ENCODE assay signal across 8 mouse cellular contexts in genomic region chr1:184737876-184738479, GRCm38 (mm10). TPM values are rescaled to one million over a fixed set of nuclear protein-coding genes. Genes with fewer than 3 reads are reported as not detected.
A peak's percentile ranks its signal among the peaks of the same experiment; 100 is the strongest.
DNase-seq lines count a peak whose midpoint lies in the region; ATAC-seq and TF ChIP-seq lines count a peak whose summit lies in the region.

No protein-coding gene starts in this region.

- peaks cover under 1% of the 10 kb centered on the region; the same call in 1 of the 2 replicates for H3K4me1 ChIP-seq in forebrain, embryonic 12.5 days
- peaks cover 3% of the 10 kb centered on the region; the same call in 1 of the 2 replicates for H3K4me1 ChIP-seq in hindbrain, embryonic 16.5 days (ENCODE audit: control insufficient read depth, insufficient read depth, low read depth, low read length)
- no peaks in the 10 kb centered on the region for H3K4me1 ChIP-seq in liver, adult 2 months (ENCODE audit: control insufficient read depth, insufficient read depth, low read length)

- no peak overlapping the region for H3K27ac ChIP-seq in forebrain, embryonic 12.5 days
- no peak overlapping the region for H3K27ac ChIP-seq in hindbrain, embryonic 16.5 days (ENCODE audit: low read depth, low read length)
- H3K27ac ChIP-seq in liver, adult 2 months (replicated peaks; ENCODE audit: insufficient read depth, low read depth, low read length) = no peak overlapping the region

- H3K4me2 ChIP-seq in forebrain, embryonic 12.5 days = no peak overlapping the region
- no peak overlapping the region for H3K4me2 ChIP-seq in hindbrain, embryonic 16.5 days (ENCODE audit: low read length)

- TF ChIP-seq POLR2A in liver, adult 2 months (IDR thresholded peaks at IDR 0.05; ENCODE audit: extremely low read depth, insufficient read depth, low read length) = no peak

- peak; percentile 38 for DNase-seq in ovary, postnatal 14 days (ENCODE audit: low spot score)
- no peak for DNase-seq in ovary, postnatal 10 days (ENCODE audit: low spot score)
- DNase-seq in liver, adult 2 months (ENCODE audit: extremely low read depth, low read depth, low spot score) = peak; percentile 38
- DNase-seq in naive thymus-derived CD4-positive, alpha-beta T cell, adult 2 months (ENCODE audit: low read depth) = peak; percentile 60
- no peak for DNase-seq in Muller cell, postnatal 12 days (ENCODE audit: inconsistent ontology term)

- H3K4me3 ChIP-seq in forebrain, embryonic 12.5 days (replicated peaks) = no peak overlapping the region
- H3K4me3 ChIP-seq in hindbrain, embryonic 16.5 days (ENCODE audit: low read length) = no peak overlapping the region
- H3K4me3 ChIP-seq in liver, adult 2 months (ENCODE audit: insufficient read depth, low read depth, low read length) = no peak overlapping the region

- ATAC-seq in activated CD4-positive, CD25-positive, alpha-beta regulatory T cell, adult 4 months = peak; percentile 44
- peak; percentile 66; the same call in 1 of the 2 replicates for ATAC-seq in forebrain, embryonic 12.5 days (ENCODE audit: low FRiP score)
- 0 out of 2 replicates have a peak, but pooled peaks have one; percentile 63 for ATAC-seq in hindbrain, embryonic 16.5 days

- no peaks in the 10 kb centered on the region for H3K9me3 ChIP-seq in forebrain, embryonic 12.5 days
- no peaks in the 10 kb centered on the region for H3K9me3 ChIP-seq in hindbrain, embryonic 16.5 days (ENCODE audit: control insufficient read depth, low read length)

- H3K79me2 ChIP-seq in liver, adult 2 months (ENCODE audit: control insufficient read depth, insufficient read depth, low read length) = no peaks in the 10 kb centered on the region

- H3K9ac ChIP-seq in forebrain, embryonic 12.5 days = no peak overlapping the region
- H3K9ac ChIP-seq in hindbrain, embryonic 16.5 days (ENCODE audit: low read depth, low read length) = no peak overlapping the region
- no peak overlapping the region for H3K9ac ChIP-seq in liver, adult 2 months (ENCODE audit: low read depth, low read length)

- WGBS in forebrain, embryonic 12.5 days = 6% methylated on average over 14 of the region's 14 CpGs
- 7% methylated on average over 12 of the region's 14 CpGs for WGBS in hindbrain, embryonic 16.5 days
- WGBS in liver, adult 2 months = 7% methylated on average over 14 of the region's 14 CpGs

- no peaks in the 10 kb centered on the region for H3K36me3 ChIP-seq in forebrain, embryonic 12.5 days (replicated peaks)
- H3K36me3 ChIP-seq in hindbrain, embryonic 16.5 days (ENCODE audit: control insufficient read depth, insufficient read depth, low read length) = no peaks in the 10 kb centered on the region
- H3K36me3 ChIP-seq in liver, adult 2 months (ENCODE audit: control insufficient read depth, insufficient read depth, low read length) = no peaks in the 10 kb centered on the region

- TF ChIP-seq CTCF in liver, adult 2 months (IDR thresholded peaks at IDR 0.05; ENCODE audit: low read depth, low read length) = peak; percentile 90

- H3K27me3 ChIP-seq in forebrain, embryonic 12.5 days = peaks cover 75% of the 10 kb centered on the region
- H3K27me3 ChIP-seq in hindbrain, embryonic 16.5 days (replicated peaks; ENCODE audit: control insufficient read depth, insufficient read depth, low read length) = peaks cover 48% of the 10 kb centered on the region
- peaks cover 4% of the 10 kb centered on the region; the same call in 1 of the 2 replicates for H3K27me3 ChIP-seq in liver, adult 2 months (ENCODE audit: control insufficient read depth, insufficient read depth, low read length)

RNA-seq across cellular contexts. Expression of gene Hlx, which starts 5.6 kb away (rescaled TPM):
- polyA plus RNA-seq in activated CD4-positive, CD25-positive, alpha-beta regulatory T cell, adult 4 months (2017; shearing (Covaris generic)) = not detected
- 2.7 and 3.1 TPM in 2 replicates for polyA plus RNA-seq in forebrain, embryonic 12.5 days (2016; fragmentation: Nextera tagmentation; extraction: Ambion mirVana)
- 2.3 and 2.4 TPM in 2 replicates for polyA plus RNA-seq in hindbrain, embryonic 16.5 days (2015; fragmentation: Nextera tagmentation; extraction: Ambion mirVana)
- 1.1 and 2.3 TPM in 2 replicates for total RNA-seq in liver, adult 2 months (2014; rRNA removed)
- 6.1 and 7.3 TPM in 2 replicates for polyA plus RNA-seq in liver, adult 2 months (2012; rRNA removed)

Comparison
In these comparisons a context has a peak if more than half of its experiments do, and no peak if none do; other contexts are left out.
1. DNase-seq: peak in ovary, postnatal 14 days (single experiment), liver, adult 2 months (single experiment) and naive thymus-derived CD4-positive, alpha-beta T cell, adult 2 months (single experiment); none in ovary, postnatal 10 days (single experiment) and Muller cell, postnatal 12 days (single experiment).
2. Peak in every context shown above with its lines, with median percentiles within 50 percentile points of each other: ATAC-seq.